Mouse (Mus musculus) forebrain, embryonic 15.5 days (tissue): ENCODE data around the gene Fbn1. TPM values are rescaled to one million over a fixed set of nuclear protein-coding genes. Genes with fewer than 3 reads are reported as not detected.

Experiments used
- ATAC-seq: fragments of 200-750 bp; cut with Nextera tagmentation; replicated peaks from 2 replicates; pipeline ENCODE4 v1.8.0; 2017; ENCODE audit warnings: mild to moderate bottlenecking, moderate TSS enrichment, moderate library complexity
- H3K27ac ChIP-seq: fragments of 300-500 bp; sonication (generic); replicated peaks from 2 replicates; pipeline ENCODE4 v1.5.1; 2015; ENCODE audit warnings: mild to moderate bottlenecking, inconsistent platforms
- H3K27me3 ChIP-seq: fragments of 300-500 bp; sonication (generic); 2 replicates; pipeline ENCODE4 v1.6.1; 2015; ENCODE audit warnings: inconsistent platforms
- H3K36me3 ChIP-seq: fragments of 300-500 bp; sonication (generic); 2 replicates; pipeline ENCODE4 v1.6.1; 2015; ENCODE audit warnings: mild to moderate bottlenecking, inconsistent platforms
- H3K4me1 ChIP-seq: fragments of 300-500 bp; sonication (generic); 2 replicates; pipeline ENCODE4 v1.6.1; 2015; ENCODE audit warnings: inconsistent platforms
- H3K4me2 ChIP-seq: fragments of 300-500 bp; sonication (generic); replicated peaks from 2 replicates; pipeline ENCODE4 v1.6.1; 2015; ENCODE audit warnings: mild to moderate bottlenecking, inconsistent platforms
- H3K4me3 ChIP-seq: fragments of 300-500 bp; sonication (generic); 2 replicates; pipeline ENCODE4 v1.5.1; 2015; ENCODE audit warnings: mild to moderate bottlenecking, inconsistent platforms
- H3K9ac ChIP-seq: fragments of 300-500 bp; sonication (generic); replicated peaks from 2 replicates; pipeline ENCODE4 v1.6.1; 2015; ENCODE audit warnings: mild to moderate bottlenecking, inconsistent platforms
- H3K9me3 ChIP-seq: fragments of 300-500 bp; sonication (generic); 2 replicates; pipeline ENCODE4 v1.6.1; 2016; ENCODE audit warnings: inconsistent platforms
- WGBS: fragments of 180-500 bp; shearing (Covaris S2); methylation state at CpG from one replicate; pipeline ENCODE4 v1.1.7; 2015; ENCODE audit warnings: mixed read lengths; 5-methylcytosine and 5-hydroxymethylcytosine counted together
- polyA plus RNA-seq: library from polyadenylated mRNA; unstranded; fragments of >200 nt; fragmentation: Nextera tagmentation; extraction: Ambion mirVana; gene quantifications from 2 replicates; pipeline ENCODE4 v1.2.1, GENCODE M21; 2015

Fbn1 gene
- polyA plus RNA-seq, 1 experiment from 2014 or later: 2.2 TPM

DNA sequence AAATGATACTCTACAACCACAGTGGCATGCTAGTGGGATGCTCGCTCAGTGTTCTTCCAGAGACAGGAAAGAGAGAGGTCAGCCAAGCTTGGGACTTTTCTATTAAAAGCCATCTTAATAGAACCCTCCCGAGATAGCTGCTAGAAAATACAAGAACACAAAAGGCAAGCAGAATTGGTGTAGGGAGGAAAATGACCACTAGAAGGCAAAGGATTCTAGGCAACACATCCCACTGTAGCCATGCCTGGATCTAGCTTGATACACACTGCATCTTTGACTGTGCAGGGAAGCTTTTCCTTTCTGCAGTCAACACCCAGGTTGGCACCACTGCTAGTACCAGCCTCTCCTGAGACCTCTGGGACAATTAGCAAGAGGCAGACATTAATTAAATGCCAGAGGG lies 128.6 kb downstream of the Fbn1 start:
- ATAC-seq: no peak
- WGBS: 90% methylated on average over 2 of the region's 2 CpGs
- H3K4me1 ChIP-seq: no peaks in the 10 kb centered on the region
- no peak overlapping the region for H3K27ac ChIP-seq
- H3K9me3 ChIP-seq: no peaks in the 10 kb centered on the region
- no peak overlapping the region for H3K4me3 ChIP-seq
- H3K36me3 ChIP-seq: peaks cover 4% of the 10 kb centered on the region; the same call in 1 of the 2 replicates
- no peak overlapping the region for H3K9ac ChIP-seq
- H3K27me3 ChIP-seq: no peaks in the 10 kb centered on the region
- H3K4me2 ChIP-seq: no peak overlapping the region

DNA sequence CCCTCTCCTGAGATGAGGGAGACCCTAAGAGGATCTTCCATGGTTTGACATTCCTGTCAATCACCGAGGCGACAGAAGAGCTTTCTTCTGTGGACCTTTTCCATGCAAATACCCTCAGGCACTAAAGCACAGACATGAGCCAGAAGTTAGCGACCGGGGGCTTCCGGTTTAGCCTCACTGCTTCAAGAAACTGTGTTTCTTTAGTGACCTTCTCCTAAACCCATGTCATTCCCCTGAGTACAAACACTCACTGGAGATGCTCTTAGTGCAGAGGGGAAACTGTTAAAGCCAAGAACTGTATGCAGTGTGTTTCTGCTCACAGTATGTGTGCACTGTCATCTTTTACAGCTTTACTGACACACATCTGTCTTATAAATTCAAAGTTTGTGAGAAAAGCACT lies 131.9 kb downstream of the Fbn1 start:
- no peaks in the 10 kb centered on the region for H3K4me1 ChIP-seq
- no peaks in the 10 kb centered on the region for H3K27me3 ChIP-seq
- no peak overlapping the region for H3K4me2 ChIP-seq
- no peaks in the 10 kb centered on the region for H3K9me3 ChIP-seq
- ATAC-seq: no peak
- WGBS: 81% methylated on average over 5 of the region's 5 CpGs
- H3K4me3 ChIP-seq: no peak overlapping the region
- H3K27ac ChIP-seq: no peak overlapping the region
- no peak overlapping the region for H3K9ac ChIP-seq
- peaks cover 1% of the 10 kb centered on the region; the same call in 1 of the 2 replicates for H3K36me3 ChIP-seq

DNA sequence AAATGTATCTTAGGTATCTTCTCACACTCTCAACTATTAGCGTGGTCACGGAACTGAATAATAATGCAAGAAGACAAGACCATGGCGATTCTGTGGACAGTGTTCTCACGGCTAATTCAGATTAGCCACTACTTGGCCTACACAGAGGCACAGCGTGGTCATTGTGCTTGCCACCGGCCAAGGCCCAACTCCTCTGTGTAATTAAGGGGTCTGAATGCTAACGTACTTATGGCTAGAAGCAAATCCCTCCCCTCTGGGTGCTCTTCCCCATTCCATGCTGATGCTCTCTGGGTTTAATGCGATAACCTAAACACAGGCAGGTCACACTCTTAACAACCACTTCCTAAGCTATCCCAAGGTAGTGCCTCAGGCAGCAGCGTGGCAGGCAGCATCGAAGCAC lies 132.5 kb downstream of the Fbn1 start:
- Histone ChIP-seq H3K27me3 (no peaks in the 10 kb centered on the region), H3K4me2 (no peak overlapping the region), H3K36me3 (no peaks in the 10 kb centered on the region), H3K4me1 (no peaks in the 10 kb centered on the region), H3K9me3 (no peaks in the 10 kb centered on the region), H3K9ac (no peak overlapping the region), H3K27ac (no peak overlapping the region), H3K4me3 (no peak overlapping the region)
- no peak for ATAC-seq
- WGBS: 75% methylated on average over 10 of the region's 10 CpGs

DNA sequence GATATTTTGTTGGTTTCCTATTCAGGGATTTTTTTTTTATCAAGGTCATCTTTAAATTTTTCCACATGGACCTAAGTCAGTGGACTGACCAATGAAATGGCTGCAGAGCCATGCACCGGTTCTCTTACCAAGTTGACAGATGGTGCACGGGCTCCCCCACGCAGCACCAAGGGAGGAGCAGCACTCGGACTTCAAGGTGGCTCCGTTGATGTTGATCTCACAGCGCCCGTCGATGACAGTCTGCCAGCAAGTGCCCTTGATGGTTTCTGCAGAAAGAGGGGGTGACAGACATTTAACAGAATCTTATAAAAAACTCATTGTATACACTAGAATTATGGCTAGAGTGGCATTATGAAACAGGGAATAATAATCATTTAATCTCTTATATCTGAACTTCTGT lies 138.1 kb downstream of the Fbn1 start:
- no peaks in the 10 kb centered on the region for H3K9me3 ChIP-seq
- peaks cover 8% of the 10 kb centered on the region; the same call in 1 of the 2 replicates for H3K36me3 ChIP-seq
- no peaks in the 10 kb centered on the region for H3K4me1 ChIP-seq
- H3K9ac ChIP-seq: no peak overlapping the region
- H3K27me3 ChIP-seq: no peaks in the 10 kb centered on the region
- WGBS: 91% methylated on average over 8 of the region's 8 CpGs
- ATAC-seq: no peak
- H3K4me3 ChIP-seq: no peak overlapping the region
- H3K4me2 ChIP-seq: no peak overlapping the region
- no peak overlapping the region for H3K27ac ChIP-seq

DNA sequence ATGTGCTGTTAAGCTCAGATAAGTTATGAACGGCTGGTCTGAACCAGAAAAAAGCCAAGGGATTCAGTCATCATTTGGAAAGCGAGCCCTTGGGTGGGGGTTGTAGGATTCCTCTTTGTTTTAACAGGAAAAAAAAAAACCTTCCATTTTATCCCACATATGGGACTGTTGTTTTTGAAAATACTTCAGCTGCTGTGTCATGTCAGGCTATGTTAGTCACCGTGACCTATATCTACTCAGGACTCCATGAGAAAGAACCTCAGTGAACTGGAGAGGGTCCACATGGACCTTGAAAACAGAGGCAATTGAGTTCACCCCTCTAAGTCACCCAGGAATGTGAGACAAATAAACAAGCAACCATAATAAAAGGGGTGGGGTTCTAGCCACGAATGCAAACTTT lies 139.2 kb downstream of the Fbn1 start:
- H3K4me1 ChIP-seq: no peaks in the 10 kb centered on the region
- H3K27me3 ChIP-seq: no peaks in the 10 kb centered on the region
- no peak for ATAC-seq
- no peak overlapping the region for H3K9ac ChIP-seq
- H3K36me3 ChIP-seq: peaks cover 8% of the 10 kb centered on the region; the same call in 1 of the 2 replicates
- H3K4me3 ChIP-seq: no peak overlapping the region
- no peak overlapping the region for H3K4me2 ChIP-seq
- WGBS: 85% methylated on average over 4 of the region's 4 CpGs
- H3K27ac ChIP-seq: no peak overlapping the region
- no peaks in the 10 kb centered on the region for H3K9me3 ChIP-seq

DNA sequence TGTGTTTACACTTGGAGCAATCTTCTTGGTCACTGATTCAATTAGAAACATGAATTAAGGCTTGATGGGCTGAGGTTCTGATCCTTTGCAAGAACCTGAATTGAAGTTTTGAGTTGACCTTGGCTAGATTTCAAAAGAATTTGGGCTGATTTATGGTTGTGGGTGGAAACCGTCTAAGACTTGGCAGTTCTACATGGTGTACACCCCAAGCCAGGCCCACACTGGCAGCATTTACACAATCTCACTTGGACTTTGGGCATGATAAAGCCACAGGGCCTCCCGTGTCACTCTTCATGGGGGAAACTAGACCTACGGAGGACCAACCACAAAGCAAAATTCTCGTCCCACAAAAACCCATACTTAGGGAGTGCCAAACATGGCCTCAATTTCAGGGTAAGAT lies 146.1 kb downstream of the Fbn1 start:
- ATAC-seq: no peak
- Histone ChIP-seq H3K9ac (no peak overlapping the region), H3K27me3 (no peaks in the 10 kb centered on the region), H3K4me1 (no peaks in the 10 kb centered on the region), H3K4me2 (no peak overlapping the region), H3K9me3 (no peaks in the 10 kb centered on the region), H3K4me3 (no peak overlapping the region), H3K36me3 (peaks cover 12% of the 10 kb centered on the region), H3K27ac (no peak overlapping the region)
- 87% methylated on average over 4 of the region's 4 CpGs for WGBS

DNA sequence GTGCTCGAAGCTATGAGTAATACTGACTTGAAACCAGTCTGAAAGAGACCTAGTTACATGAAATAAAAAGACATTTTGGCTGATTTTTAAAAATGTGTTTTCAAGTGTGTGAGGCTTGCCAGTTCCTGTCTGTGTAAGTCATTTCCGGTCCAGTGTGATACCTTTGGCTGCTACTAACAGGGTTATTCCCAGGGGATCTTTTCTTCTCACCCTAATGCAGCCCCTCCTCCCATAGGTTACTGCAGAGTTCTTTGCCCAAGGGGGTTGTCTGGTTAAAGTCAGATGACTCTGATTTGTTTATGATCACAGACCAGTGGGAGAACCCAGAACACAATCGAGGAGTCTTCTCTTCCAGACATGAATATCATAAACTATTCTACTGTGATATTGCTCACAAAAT lies 151.3 kb downstream of the Fbn1 start:
- Histone ChIP-seq H3K27me3 (no peaks in the 10 kb centered on the region), H3K9ac (no peak overlapping the region), H3K4me1 (peaks cover 12% of the 10 kb centered on the region), H3K4me3 (no peak overlapping the region), H3K4me2 (no peak overlapping the region), H3K27ac (no peak overlapping the region), H3K9me3 (no peaks in the 10 kb centered on the region), H3K36me3 (peaks cover 6% of the 10 kb centered on the region; the same call in 1 of the 2 replicates)
- no peak for ATAC-seq
- 85% methylated on average over 3 of the region's 3 CpGs for WGBS

DNA sequence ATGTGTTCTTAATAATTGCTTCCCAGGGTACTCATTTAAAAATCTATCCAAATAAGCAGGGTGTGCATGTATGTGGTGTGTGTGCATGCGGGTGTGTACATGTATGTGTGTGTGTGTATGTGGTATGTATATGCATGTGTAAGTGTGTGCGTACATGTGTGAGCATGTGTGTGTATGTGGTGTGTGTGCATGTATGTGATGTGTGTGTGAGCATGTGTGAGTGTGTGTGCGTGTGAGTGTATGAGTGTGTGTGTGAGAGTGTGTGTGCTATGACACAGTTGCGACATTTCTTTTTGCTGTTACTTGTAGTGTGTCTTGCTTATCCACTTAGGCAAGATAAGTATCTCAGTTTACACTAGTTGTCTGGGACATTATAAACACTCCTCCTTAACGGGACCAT lies 151.7 kb downstream of the Fbn1 start:
- H3K4me2 ChIP-seq: no peak overlapping the region
- no peaks in the 10 kb centered on the region for H3K9me3 ChIP-seq
- ATAC-seq: 0 out of 2 replicates have a peak, but pooled peaks have one; percentile 23
- peaks cover 6% of the 10 kb centered on the region; the same call in 1 of the 2 replicates for H3K36me3 ChIP-seq
- H3K4me1 ChIP-seq: peaks cover 12% of the 10 kb centered on the region
- H3K4me3 ChIP-seq: no peak overlapping the region
- no peak overlapping the region for H3K9ac ChIP-seq
- no peaks in the 10 kb centered on the region for H3K27me3 ChIP-seq
- no peak overlapping the region for H3K27ac ChIP-seq
- WGBS: 91% methylated on average over 5 of the region's 5 CpGs

DNA sequence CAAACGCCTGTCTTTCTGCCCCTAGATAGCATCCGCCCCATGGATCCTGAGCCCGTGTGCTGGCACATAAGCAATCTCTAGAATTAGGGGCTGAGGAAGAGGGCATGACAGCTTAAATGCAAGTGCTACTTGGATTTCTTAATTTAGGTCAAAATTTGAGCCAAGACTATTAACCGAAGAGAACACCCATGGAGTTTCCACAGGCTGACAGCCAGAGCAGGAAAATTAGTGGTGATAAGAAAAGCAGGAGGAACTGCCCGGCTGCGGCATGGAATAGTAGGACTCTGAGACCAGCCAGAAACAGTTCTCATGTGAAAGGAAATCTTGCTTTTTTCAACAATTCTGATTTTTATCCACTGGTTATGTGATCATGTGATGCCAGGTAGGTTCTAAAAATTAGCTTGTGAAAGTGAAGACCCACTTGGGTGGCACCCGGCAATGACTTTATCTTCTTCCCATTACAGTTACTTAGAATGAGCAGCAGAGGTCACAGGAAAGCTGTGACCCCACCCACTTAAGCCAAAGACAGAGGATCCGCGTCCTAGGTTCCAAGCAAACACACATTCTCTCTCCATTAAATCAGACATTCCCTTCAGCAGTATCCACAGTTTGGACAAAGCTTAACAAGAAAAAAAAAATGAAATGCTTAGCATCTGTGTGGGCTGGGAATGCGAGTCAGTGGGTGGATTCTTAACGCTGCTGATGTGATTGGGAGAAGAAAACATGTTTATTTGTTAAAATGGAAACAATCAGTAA lies 152.4 kb downstream of the Fbn1 start:
- H3K9me3 ChIP-seq: no peaks in the 10 kb centered on the region
- 65% methylated on average over 11 of the region's 11 CpGs for WGBS
- H3K27ac ChIP-seq: no peak overlapping the region
- H3K4me3 ChIP-seq: no peak overlapping the region
- peaks cover 12% of the 10 kb centered on the region for H3K4me1 ChIP-seq
- no peak overlapping the region for H3K9ac ChIP-seq
- ATAC-seq: peak; percentile 46; the same call in 1 of the 2 replicates
- peaks cover 6% of the 10 kb centered on the region; the same call in 1 of the 2 replicates for H3K36me3 ChIP-seq
- H3K27me3 ChIP-seq: no peaks in the 10 kb centered on the region
- H3K4me2 ChIP-seq: no peak overlapping the region

DNA sequence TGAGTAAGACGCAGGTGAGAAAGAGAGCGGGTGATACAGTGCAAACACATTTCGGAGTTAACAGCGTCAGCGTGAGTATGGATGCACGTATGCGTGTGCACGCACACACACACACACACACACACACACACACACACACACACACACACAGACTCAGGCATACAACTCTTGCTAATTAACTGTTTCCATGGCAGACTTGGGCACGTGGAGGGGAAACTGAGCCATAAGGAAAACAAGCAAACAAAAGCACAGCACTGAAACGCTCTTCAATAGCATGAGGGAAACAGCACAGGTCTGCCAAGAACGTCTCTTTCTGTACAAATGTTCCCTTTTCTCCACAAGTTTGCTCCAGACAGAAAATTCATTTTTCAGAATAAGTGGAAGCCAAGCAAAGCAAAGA lies 153.2 kb downstream of the Fbn1 start:
- H3K4me1 ChIP-seq: peaks cover 12% of the 10 kb centered on the region
- WGBS: 63% methylated on average over 11 of the region's 11 CpGs
- no peak overlapping the region for H3K27ac ChIP-seq
- no peak overlapping the region for H3K4me2 ChIP-seq
- no peaks in the 10 kb centered on the region for H3K27me3 ChIP-seq
- peaks cover 1% of the 10 kb centered on the region; the same call in 1 of the 2 replicates for H3K36me3 ChIP-seq
- no peak overlapping the region for H3K9ac ChIP-seq
- no peaks in the 10 kb centered on the region for H3K9me3 ChIP-seq
- no peak overlapping the region for H3K4me3 ChIP-seq
- peak; percentile 51; the same call in 1 of the 2 replicates for ATAC-seq

DNA sequence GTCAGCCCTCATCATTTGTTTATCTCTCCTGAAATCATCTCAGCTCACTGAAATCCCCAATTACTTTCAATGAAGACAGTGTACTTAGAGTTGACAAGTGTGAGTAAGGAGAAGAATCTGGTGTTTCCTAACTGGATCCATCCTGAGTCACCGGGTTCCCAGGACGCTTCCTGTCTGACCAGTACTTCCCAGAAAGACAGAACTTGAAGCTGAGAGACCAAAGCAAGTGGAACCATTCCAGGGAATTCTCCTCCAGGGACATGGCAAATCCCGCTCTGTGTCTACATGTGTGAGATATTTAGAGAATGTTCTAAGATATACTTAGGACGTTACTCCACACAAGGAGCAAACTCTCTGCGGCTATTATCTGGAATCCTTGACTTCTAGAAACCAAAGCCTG lies 158.6 kb downstream of the Fbn1 start:
- H3K27me3 ChIP-seq: no peaks in the 10 kb centered on the region
- H3K4me1 ChIP-seq: no peaks in the 10 kb centered on the region
- no peak for ATAC-seq
- no peaks in the 10 kb centered on the region for H3K9me3 ChIP-seq
- H3K36me3 ChIP-seq: no peaks in the 10 kb centered on the region
- no peak overlapping the region for H3K4me3 ChIP-seq
- no peak overlapping the region for H3K27ac ChIP-seq
- 94% methylated on average over 5 of the region's 5 CpGs for WGBS
- H3K9ac ChIP-seq: no peak overlapping the region
- no peak overlapping the region for H3K4me2 ChIP-seq

DNA sequence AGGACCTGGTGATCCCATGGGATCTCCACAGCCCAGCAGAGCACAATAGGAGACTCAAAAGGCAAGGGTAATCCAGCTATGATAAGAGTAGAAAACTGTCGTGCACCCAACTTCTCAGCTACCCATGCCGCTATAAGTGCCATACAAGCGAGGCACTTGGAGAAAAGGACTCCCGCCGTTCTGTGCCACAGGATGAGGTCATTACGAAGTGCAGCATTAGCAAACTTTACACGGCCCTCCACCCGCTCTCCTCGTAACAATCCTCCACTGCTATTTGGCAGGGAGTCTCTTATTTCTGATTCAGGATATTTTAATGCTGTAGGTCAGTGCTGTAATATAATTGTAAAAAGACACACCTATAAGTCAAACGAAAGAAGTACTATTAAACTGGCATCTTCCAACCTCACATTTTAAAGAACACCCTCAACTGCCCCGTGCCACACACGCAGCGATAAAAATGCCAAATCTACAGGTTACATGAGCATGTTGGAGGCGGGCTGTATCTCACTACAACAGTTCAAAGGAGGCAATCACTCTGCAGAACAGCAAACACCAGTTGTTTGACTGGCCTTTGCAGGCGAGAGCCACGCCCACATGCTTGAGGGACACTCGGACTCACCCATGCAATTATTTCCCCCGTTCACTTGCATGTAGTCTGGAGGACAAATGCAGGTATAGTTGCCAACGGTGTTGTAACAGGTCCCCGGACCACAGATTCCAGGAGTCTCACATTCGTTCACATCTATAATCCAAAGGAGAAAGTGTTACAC lies 165.4 kb downstream of the Fbn1 start:
- Histone ChIP-seq H3K4me1 (no peaks in the 10 kb centered on the region), H3K27me3 (no peaks in the 10 kb centered on the region), H3K9ac (no peak overlapping the region), H3K9me3 (no peaks in the 10 kb centered on the region), H3K27ac (no peak overlapping the region), H3K4me2 (no peak overlapping the region), H3K4me3 (no peak overlapping the region), H3K36me3 (peaks cover 7% of the 10 kb centered on the region; the same call in 1 of the 2 replicates)
- WGBS: 92% methylated on average over 21 of the region's 21 CpGs
- no peak for ATAC-seq
